Mouse (Mus musculus): ENCODE data around the gene Tmco4.
A peak's percentile ranks its signal among the peaks of the same experiment; 100 is the strongest.

Gene Tmco4

DNA sequence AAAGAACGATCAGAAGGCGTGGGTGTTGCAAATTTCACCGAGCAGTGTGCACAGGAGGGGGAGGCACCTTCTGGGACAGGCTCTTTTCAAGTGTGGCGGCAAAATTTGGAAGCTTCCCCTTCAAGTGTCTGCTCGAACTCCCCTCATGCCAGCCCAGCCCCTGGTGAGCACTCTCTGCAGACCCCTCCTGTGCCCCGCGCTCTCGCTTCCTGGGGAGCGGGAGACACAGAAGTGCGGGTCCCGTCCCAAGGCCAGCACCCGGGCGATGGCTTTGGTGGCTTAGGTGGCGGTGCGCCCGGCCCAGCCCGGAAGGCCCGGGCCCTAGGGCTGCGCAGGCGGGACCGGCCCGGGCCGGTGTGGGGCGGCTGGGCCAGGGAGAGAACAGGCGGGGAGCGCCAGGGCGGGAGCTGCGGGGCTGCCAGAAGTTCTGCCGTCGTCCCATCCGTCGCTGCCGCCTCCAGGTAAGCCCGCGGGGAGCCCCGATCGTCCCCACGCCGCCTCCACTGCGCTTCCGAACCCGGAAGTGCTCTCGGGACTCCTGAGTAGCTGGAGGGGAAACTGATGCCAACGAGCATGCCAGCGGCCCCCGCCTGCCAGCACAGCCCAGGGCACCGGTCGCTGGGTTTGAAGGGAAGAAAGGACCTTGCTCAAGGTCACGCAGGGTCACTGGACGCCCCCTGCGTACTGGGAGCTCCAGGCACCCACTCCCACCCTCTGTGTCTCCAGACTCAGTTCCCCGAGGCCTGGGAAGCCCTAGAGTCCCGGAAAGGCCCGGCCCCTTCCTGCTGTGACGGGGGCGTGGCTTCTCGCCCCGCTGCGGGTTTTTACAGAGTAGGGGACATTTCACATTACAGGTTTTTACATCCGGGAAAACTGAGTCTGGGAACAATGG, at the start of gene Tmco4:
Gene Tmco4, plus strand, starts transcription at position 62 of the 892 bp plus-strand sequence.
- peak; percentile 88 for DNase-seq (ENCODE audit: low spot score)

DNA sequence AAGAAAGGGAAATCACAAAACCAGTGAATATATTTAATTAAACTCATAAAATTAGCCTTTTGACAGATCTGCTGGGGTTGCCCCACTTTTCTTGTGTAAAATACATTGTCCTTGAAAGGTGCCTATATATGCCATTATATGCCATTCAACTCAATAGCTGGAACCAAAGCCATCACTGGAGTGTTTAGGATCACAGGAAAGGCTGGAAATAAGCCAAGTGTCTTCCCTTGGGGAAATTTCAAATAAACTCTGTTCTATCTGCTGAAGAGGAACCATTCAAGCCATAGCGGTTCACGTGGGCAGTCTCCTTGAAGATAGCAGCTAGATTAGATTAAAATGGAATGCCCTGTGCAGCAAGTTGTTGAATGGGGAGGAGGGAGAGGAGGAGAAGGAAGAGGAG, 47.1 kb upstream of the Tmco4 start:
- no peak for DNase-seq (ENCODE audit: low spot score)

GRCm38 (mm10) chr4:138933862-138934261, 38.8 kb upstream of the Tmco4 start:
- DNase-seq (ENCODE audit: low spot score) = no peak

GRCm38 (mm10) chr4:138934456-138935145, 38.1 kb upstream of the Tmco4 start:
- DNase-seq (ENCODE audit: low spot score) = no peak

DNA sequence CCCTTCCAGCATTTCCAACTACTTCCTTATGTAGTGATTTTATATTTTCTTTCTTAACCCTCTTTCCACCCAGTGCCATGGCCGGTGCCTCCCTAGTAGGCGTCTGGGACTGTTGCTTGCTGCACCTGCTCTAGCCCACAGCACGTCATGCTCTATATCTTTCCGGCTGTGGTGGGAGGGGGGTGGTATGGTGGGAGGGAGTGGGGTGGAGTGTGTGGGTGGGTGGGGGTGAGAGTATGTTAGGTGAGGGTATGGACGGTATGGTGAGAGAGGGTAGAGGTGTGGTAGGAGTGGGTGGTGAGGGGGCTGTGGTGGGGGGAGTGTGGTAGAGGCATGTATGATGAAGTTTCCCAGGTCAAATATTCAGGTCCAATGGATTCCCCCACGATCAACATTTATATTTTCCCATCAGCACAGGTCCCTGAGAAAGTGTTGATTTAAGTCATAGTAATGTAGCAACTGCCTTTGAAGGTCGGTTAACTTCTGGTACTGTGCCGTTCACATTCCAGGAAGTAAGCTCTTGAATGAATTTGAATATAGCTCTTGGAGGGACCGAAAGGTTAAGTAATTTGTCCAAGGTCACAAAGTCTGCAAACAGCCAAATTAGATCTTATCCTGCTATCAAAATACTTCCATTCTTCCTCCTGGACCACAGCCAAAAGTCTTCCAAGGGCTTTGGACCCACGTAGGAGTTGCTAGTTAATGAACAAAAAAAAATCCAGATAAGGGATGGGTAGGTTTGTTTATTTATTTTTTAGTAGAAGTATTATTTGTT, 34.0 kb upstream of the Tmco4 start:
- DNase-seq (ENCODE audit: low spot score) = no peak

GRCm38 (mm10) chr4:138939481-138939880, 33.2 kb upstream of the Tmco4 start:
- DNase-seq (ENCODE audit: low spot score) = no peak

GRCm38 (mm10) chr4:138941401-138941800, 31.3 kb upstream of the Tmco4 start:
- no peak for DNase-seq (ENCODE audit: low spot score)

DNA sequence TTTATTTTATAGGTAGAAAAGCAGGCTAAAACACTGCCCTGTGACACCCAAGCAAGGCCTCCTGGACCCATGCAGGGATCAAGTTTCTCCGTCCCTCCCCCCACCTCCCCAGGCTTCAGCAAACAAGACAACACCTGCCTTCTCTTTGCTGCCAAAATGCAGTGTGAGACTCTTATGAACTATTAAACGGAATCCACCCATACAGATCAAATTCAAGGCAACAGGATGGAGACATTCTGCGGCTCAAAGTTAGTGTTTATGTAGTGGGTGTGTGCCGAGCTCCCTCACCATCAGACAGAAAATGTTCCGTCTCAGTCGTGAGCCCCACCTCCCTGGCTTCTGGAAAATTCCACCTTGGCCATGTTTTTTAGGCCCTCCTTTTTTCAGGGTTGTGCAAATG, 30.7 kb upstream of the Tmco4 start:
- DNase-seq (ENCODE audit: low spot score) = no peak

DNA sequence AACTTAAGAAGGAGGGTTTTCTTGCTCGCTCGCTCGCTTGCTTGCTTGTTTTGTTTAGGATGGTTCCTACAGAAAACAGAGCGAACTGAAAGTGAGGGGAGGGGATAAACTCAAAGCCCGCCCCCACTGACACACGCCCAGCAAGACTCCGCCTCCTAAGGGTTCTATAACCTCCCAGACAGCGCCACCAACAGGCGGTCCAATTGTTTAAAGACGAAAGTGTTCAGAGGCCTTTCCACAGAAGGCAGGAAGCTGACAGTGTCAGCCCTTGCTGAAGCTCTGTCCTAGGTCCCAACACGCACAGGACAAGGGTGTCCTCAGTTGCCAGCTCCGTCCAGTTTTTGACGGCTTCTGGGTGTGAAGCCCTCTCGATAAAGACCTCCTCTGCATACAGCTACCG, 29.0 kb upstream of the Tmco4 start:
- DNase-seq (ENCODE audit: low spot score) = peak; percentile 89

- DNase-seq (ENCODE audit: low spot score) = no peak
These were observed 24.4 kb upstream of the Tmco4 start for GRCm38 (mm10) chr4:138948257-138948656.

GRCm38 (mm10) chr4:138958612-138959011, 14.1 kb upstream of the Tmco4 start:
- no peak for DNase-seq (ENCODE audit: low spot score)

DNA sequence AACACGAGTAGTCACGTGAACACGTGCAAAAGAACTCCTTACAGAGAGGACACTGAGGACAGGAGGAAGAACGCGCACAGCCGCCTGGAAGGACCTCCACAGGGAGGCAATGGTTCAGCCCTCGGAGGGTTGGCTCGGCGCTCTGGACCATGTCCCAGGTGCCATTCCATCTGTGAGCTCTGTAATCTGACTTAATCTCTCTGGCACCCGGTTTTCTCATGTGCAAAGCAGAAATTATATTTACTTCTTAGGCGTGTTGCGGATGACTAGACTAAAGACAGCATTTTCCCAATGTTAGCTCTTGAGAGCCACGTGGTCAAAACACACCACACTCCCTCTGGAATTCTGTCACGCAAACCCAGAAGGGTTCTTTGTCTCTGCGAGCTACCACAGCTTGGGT, 13.6 kb upstream of the Tmco4 start:
- DNase-seq (ENCODE audit: low spot score) = no peak

DNA sequence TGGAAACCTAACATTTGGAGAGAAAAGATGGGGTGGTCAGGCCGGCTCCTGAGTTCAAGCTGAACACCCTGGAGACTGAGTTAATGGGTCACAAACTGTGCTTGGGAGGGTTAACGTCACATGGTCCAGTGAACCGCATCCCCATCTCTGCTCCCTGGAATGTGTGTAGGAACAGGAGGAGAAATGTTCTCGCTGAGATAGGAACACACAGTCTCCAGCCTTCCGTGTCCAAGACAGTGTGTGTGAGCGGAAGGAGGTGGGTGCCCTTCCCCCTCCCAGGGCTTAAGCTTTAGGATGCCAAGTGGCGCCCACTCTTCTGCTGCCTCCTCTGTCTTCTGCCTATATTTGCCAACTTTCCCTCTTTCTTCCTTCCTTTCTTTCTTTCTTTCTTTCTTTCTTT, 12.8 kb upstream of the Tmco4 start:
- no peak for DNase-seq (ENCODE audit: low spot score)

DNA sequence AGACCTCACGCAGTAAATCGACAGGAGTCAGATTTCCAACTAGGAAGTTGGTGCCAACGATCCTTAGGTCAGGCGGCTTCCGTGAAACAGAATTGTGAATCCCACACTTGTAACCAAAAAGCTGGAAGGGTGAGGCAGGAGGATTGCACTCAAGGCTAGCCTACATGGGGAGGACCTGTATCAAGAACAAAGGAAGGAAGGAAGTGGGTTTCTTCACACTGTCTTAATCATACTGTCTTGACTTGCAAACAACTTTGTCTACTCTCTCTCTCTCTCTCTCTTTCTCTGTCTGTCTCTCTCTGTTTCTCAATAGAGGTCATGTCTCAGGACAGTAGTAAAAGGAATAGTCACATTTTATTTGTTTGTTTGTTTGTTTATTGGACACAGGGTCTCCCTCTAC, 10.0 kb upstream of the Tmco4 start:
- no peak for DNase-seq (ENCODE audit: low spot score)

GRCm38 (mm10) chr4:138965871-138966270, 6.8 kb upstream of the Tmco4 start:
- DNase-seq (ENCODE audit: low spot score) = no peak

- no peak for DNase-seq (ENCODE audit: low spot score)
These were observed 5.8 kb upstream of the Tmco4 start, which contains the start of gene Rnf186 for GRCm38 (mm10) chr4:138966866-138967265. Rnf186 (plus strand) TSS chr4:138967112.

- no peak for DNase-seq (ENCODE audit: low spot score)
These were observed 5.2 kb upstream of the Tmco4 start for GRCm38 (mm10) chr4:138967485-138967884.

GRCm38 (mm10) chr4:138968772-138969556, 3.7 kb upstream of the Tmco4 start:
- no peak for DNase-seq (ENCODE audit: low spot score)

GRCm38 (mm10) chr4:138969736-138970135, 3.0 kb upstream of the Tmco4 start:
- DNase-seq (ENCODE audit: low spot score) = no peak

- DNase-seq (ENCODE audit: low spot score) = no peak
These were observed 1.3 kb upstream of the Tmco4 start for GRCm38 (mm10) chr4:138971371-138971770.

DNA sequence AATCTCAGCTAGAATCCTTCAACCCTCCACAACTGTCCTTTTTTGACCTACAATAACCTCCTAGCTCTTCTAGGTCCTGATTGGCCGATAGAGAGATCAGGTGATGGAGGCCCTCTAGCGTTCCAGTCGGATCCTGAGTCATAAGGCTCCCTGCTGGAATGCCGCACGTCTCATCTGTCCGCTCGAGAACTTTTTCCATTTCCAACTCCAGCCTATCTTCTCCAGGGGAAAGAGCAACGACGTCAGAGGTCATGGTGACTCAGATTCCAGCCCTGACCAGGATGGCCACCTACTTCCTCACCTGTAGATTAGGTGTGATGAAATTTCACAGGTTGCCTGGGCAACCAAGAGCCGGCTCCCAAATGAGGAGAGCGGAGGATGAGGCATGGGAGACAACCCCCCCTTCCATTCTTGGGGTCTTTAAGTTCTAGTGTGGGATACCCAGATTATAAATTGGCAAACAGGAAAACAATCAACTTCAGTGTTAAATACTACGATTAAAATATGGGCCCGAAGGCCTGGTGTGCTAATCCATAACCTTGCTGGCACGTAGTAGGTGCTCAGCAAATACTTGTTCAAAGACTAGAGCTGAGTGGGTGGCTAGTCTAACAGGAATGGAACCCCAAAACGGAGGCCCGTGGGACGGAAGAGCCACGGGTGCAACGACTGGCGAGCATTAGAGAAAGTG, 405 bp upstream of the Tmco4 start:
- no peak for DNase-seq (ENCODE audit: low spot score)
